Mouse (Mus musculus): Measurements from ENCODE around the gene Nptxr.

GRCm38 (mm10) chr15:79787815-79788214, 16.8 kb downstream of the Nptxr start:
- no peak for TF ChIP-seq CTCF (IDR thresholded peaks at IDR 0.05; ENCODE audit: insufficient read depth, low read length)
- no peak for TF ChIP-seq POLR2A (IDR thresholded peaks at IDR 0.05; ENCODE audit: borderline replicate concordance, extremely low read depth, low read depth, low read length)

Data from lung, adult 2 months (tissue).